Mouse (Mus musculus) heart, adult 2 months (tissue): ENCODE data around the gene Gm49711.

Source experiments
- CTCF ChIP-seq: fragments of 200-600 bp; IDR thresholded peaks from 2 replicates; pipeline ENCODE4 v1.8.1; 2022; ENCODE audit warnings: antibody characterized with exemption, mild to moderate bottlenecking, moderate library complexity
- POLR2A ChIP-seq: fragments of 200-500 bp; IDR thresholded peaks from 2 replicates; pipeline ENCODE4 v1.6.1; 2011; ENCODE audit warnings: mild to moderate bottlenecking, low read depth, low read length, control low read depth; ENCODE audit not compliant: insufficient read depth

DNA sequence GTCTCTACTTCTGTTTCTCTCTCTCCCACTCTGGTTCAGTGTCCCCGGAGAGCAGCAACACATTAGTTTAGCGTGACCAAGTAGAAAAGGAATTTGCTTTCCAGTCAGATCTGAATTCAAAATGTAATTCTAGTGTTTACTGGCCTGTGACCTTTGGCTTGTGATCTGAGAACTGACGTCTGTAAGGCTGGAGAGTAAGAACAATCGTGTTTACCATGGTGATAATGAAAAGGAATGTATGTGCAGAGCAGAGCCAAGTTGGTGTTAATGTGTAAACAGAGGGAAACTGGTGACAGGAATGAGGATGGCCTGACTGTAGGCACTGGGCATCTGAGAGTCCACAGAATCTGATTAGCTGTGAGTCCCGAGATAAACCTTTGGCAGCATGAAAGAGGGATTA lies 176.4 kb downstream of the Gm49711 start:
- TF ChIP-seq CTCF: no peak
- TF ChIP-seq POLR2A: no peak
